Mouse (Mus musculus) small intestine, adult 2 months (tissue): ENCODE data around the gene Ppara. TPM values are rescaled to one million over a fixed set of nuclear protein-coding genes. Genes with fewer than 3 reads are reported as not detected.

Experiments used
- H3K27ac ChIP-seq: fragments of 200-500 bp; 2 replicates; pipeline ENCODE4 v1.5.1; 2012; ENCODE audit warnings: low read depth, low read length, control low read depth, inconsistent platforms; ENCODE audit not compliant: insufficient read depth
- H3K27me3 ChIP-seq: fragments of 200-500 bp; 2 replicates; pipeline ENCODE4 v1.6.1; 2012; ENCODE audit warnings: mild to moderate bottlenecking, moderate library complexity, low read length, inconsistent platforms; ENCODE audit not compliant: control insufficient read depth, insufficient read depth
- H3K36me3 ChIP-seq: fragments of 200-500 bp; 2 replicates; pipeline ENCODE4 v1.6.1; 2012; ENCODE audit warnings: mild to moderate bottlenecking, low read length, control low read depth, inconsistent platforms; ENCODE audit not compliant: control insufficient read depth, insufficient read depth
- H3K4me1 ChIP-seq: fragments of 200-500 bp; 2 replicates; pipeline ENCODE4 v1.6.1; 2012; ENCODE audit warnings: low read length, inconsistent platforms, mixed read lengths; ENCODE audit not compliant: control insufficient read depth, insufficient read depth, insufficient read length
- H3K4me3 ChIP-seq: fragments of 200-500 bp; 2 replicates; pipeline ENCODE4 v1.5.1; 2012; ENCODE audit warnings: low read depth, mild to moderate bottlenecking, control low read depth, inconsistent platforms, low read length, moderate library complexity
- CTCF ChIP-seq: fragments of 200-500 bp; IDR thresholded peaks from 2 replicates; pipeline ENCODE4 v1.5.1; 2012; ENCODE audit warnings: low read depth, mild to moderate bottlenecking, control low read depth, inconsistent platforms, low read length, moderate library complexity, mixed read lengths; ENCODE audit not compliant: insufficient replicate concordance, insufficient read length; ENCODE audit errors: extremely low read depth
- POLR2A ChIP-seq: fragments of 200-500 bp; IDR thresholded peaks from 2 replicates; pipeline ENCODE4 v1.6.1; 2012; ENCODE audit warnings: low read depth, mild to moderate bottlenecking, control low read depth, inconsistent platforms, low read length, moderate library complexity
- WGBS: fragments of 180-500 bp; shearing (Covaris S2); methylation state at CpG from one replicate; pipeline ENCODE4 v1.1.7; 2018; 5-methylcytosine and 5-hydroxymethylcytosine counted together
- polyA plus RNA-seq: library from polyadenylated mRNA; depleted of rRNA; stranded (reverse); fragments of >200 nt; gene quantifications from 2 replicates; pipeline ENCODE4 v1.2.3, GENCODE M21; 2012

The Ppara gene
- polyA plus RNA-seq, 1 experiment = 7.2 TPM

- TF ChIP-seq POLR2A (no peak), CTCF (no peak)
- peaks cover 45% of the 10 kb centered on the region for H3K4me1 ChIP-seq
- H3K36me3 ChIP-seq = no peaks in the 10 kb centered on the region
- WGBS = 89% methylated on average over 5 of the region's 5 CpGs
- no peaks in the 10 kb centered on the region for H3K27me3 ChIP-seq
- no peak overlapping the region for H3K27ac ChIP-seq
- H3K4me3 ChIP-seq = no peak overlapping the region
Observed at GRCm38 (mm10) chr15:85747951-85748350, 13.2 kb downstream of the Ppara start.

GRCm38 (mm10) chr15:85748466-85748865 lies 13.7 kb downstream of the Ppara start:
- WGBS = 76% methylated on average over 3 of the region's 3 CpGs
- Histone ChIP-seq H3K4me1 (peaks cover 43% of the 10 kb centered on the region), H3K27me3 (no peaks in the 10 kb centered on the region), H3K36me3 (no peaks in the 10 kb centered on the region), H3K4me3 (no peak overlapping the region), H3K27ac (no peak overlapping the region)
- TF ChIP-seq CTCF = no peak

- H3K36me3 ChIP-seq = no peaks in the 10 kb centered on the region
- no peak overlapping the region for H3K27ac ChIP-seq
- no peak overlapping the region for H3K4me3 ChIP-seq
- no peaks in the 10 kb centered on the region for H3K27me3 ChIP-seq
- no peak for TF ChIP-seq CTCF
- WGBS = 38% methylated on average over 9 of the region's 9 CpGs
- H3K4me1 ChIP-seq = peaks cover 42% of the 10 kb centered on the region
Observed at GRCm38 (mm10) chr15:85749141-85749540, 14.4 kb downstream of the Ppara start.

- TF ChIP-seq POLR2A (no peak), CTCF (no peak)
- H3K4me1 ChIP-seq = peaks cover 41% of the 10 kb centered on the region
- no peaks in the 10 kb centered on the region for H3K36me3 ChIP-seq
Observed at GRCm38 (mm10) chr15:85750115-85750514, 15.3 kb downstream of the Ppara start.

GRCm38 (mm10) chr15:85752655-85753054 lies 17.9 kb downstream of the Ppara start:
- 23% methylated on average over 2 of the region's 2 CpGs for WGBS

More at GRCm38 (mm10) chr15:85750115-85750514, 15.3 kb downstream of the Ppara start:
- WGBS = 91% methylated on average over 5 of the region's 5 CpGs
- H3K27ac ChIP-seq = no peak overlapping the region
- no peaks in the 10 kb centered on the region for H3K27me3 ChIP-seq
- H3K4me3 ChIP-seq = no peak overlapping the region

GRCm38 (mm10) chr15:85754033-85754650 lies 19.4 kb downstream of the Ppara start:
- Histone ChIP-seq H3K27me3 (no peaks in the 10 kb centered on the region), H3K36me3 (peaks cover 6% of the 10 kb centered on the region; the same call in 1 of the 2 replicates), H3K27ac (peak overlapping the region; percentile 56), H3K4me3 (no peak overlapping the region), H3K4me1 (peaks cover 14% of the 10 kb centered on the region; the same call in 1 of the 2 replicates)
- 74% methylated on average over 1 of the region's 1 CpGs for WGBS
- no peak for TF ChIP-seq CTCF
- TF ChIP-seq POLR2A = no peak

More at GRCm38 (mm10) chr15:85752655-85753054, 17.9 kb downstream of the Ppara start:
- Histone ChIP-seq H3K36me3 (peaks cover 4% of the 10 kb centered on the region; the same call in 1 of the 2 replicates), H3K4me1 (peaks cover 20% of the 10 kb centered on the region; the same call in 1 of the 2 replicates), H3K27ac (no peak overlapping the region), H3K27me3 (no peaks in the 10 kb centered on the region), H3K4me3 (no peak overlapping the region)
- TF ChIP-seq POLR2A = no peak
- no peak for TF ChIP-seq CTCF

GRCm38 (mm10) chr15:85755214-85755613 lies 20.4 kb downstream of the Ppara start:
- TF ChIP-seq POLR2A (no peak), CTCF (no peak)
- 71% methylated on average over 6 of the region's 6 CpGs for WGBS

More at GRCm38 (mm10) chr15:85755214-85755613, 20.4 kb downstream of the Ppara start:
- Histone ChIP-seq H3K4me3 (no peak overlapping the region), H3K36me3 (peaks cover 6% of the 10 kb centered on the region; the same call in 1 of the 2 replicates), H3K27me3 (no peaks in the 10 kb centered on the region), H3K4me1 (peaks cover 12% of the 10 kb centered on the region; the same call in 1 of the 2 replicates), H3K27ac (no peak overlapping the region)
